Mouse (Mus musculus) CD4-positive helper T cell, adult 2 months (primary cell): ENCODE data around the gene Tas2r105.

Experiments used
- DNase-seq: peaks from one replicate; pipeline ENCODE4 v3.0.0-alpha.2; 2012; ENCODE audit warnings: low read depth, missing footprints, low spot score

Gene Tas2r105

GRCm38 (mm10) chr6:131687395-131687794 is at the start of gene Tas2r105:
Gene Tas2r105 (minus strand): TSS chr6:131687495.
- no peak for DNase-seq

- no peak for DNase-seq
These were observed 25.5 kb upstream of the Tas2r105 start for GRCm38 (mm10) chr6:131712803-131713202.

GRCm38 (mm10) chr6:131689963-131690362 is 2.7 kb upstream of the Tas2r105 start, which contains the start of gene Tas2r114:
Gene Tas2r114 (minus strand): TSS chr6:131690063.
- no peak for DNase-seq

DNA sequence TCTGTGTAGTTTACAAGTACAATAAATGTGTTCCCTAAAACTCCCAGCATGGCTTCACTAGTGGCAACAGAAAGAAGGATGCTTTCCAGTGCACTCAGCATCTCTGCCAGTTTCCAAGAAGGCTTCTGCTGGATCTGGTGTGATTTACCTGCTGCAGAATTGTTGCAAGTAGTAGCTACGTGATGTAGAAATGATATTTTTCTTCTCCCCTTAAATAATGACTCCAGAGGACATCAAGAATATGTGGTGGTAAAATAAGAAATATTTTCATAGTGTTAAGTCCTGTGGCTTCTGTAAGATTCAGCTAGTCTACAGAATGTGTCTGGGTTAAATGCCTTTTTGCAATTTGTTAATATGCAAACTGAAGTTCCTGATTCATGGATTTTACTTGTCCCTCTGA is 1.7 kb downstream of the Tas2r105 start, which contains the start of gene Tas2r104:
Tas2r104 (minus strand) TSS at position 101 of the 400 bp plus-strand sequence.
- DNase-seq: no peak

DNA sequence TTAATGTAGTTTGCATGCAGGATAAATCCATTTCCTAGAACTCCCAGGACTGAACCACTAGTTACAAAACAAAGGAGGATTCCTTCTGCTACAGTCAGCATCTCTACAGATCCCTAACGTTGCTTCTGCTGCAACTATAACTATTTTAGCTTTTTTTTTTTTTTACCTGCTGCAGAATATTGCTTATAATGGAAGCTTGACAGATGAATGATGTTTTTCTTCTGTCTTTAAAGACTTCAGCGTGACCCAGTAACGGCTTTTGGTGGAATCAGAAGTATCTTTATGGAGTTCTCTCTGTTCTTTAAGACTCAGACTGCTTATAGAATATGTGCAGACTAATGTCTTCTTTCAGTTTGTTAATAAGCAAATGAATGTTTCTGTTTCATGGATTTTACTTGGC is 8.5 kb downstream of the Tas2r105 start, which contains the start of gene Tas2r106:
Tas2r106 (minus strand) TSS at position 101 of the 400 bp plus-strand sequence.
- DNase-seq: no peak

- no peak for DNase-seq
These were observed 27.2 kb downstream of the Tas2r105 start, which contains the start of gene Tas2r107 for GRCm38 (mm10) chr6:131660049-131660448. Gene Tas2r107 (minus strand): TSS chr6:131660149.
